Mouse (Mus musculus) erythroblast, embryonic 14.5 days (primary cell): ENCODE data around the gene Dppa5a.
"Not testable (repeated sequence)": the region's sequence is repeated elsewhere in the genome, so short reads cannot be mapped to it uniquely, and the experiment has no call there.

ENCODE experiments used
- GATA1 ChIP-seq: IDR thresholded peaks from 2 replicates; pipeline ENCODE4 v1.6.1; 2012; ENCODE audit warnings: low read length, inconsistent platforms, mixed read lengths
- TAL1 ChIP-seq: IDR thresholded peaks from 3 replicates; pipeline ENCODE4 v1.6.1; 2012; ENCODE audit warnings: low read length, inconsistent platforms, mixed read lengths

GRCm38 (mm10) chr9:78327289-78327688 is 40.7 kb downstream of the Dppa5a start, which contains the start of gene Omt2b:
- not testable (repeated sequence) for TF ChIP-seq GATA1, TAL1
